Comparison of ENCODE assay signal across 24 mouse cellular contexts in genomic region chr1:93130242-93130983, GRCm38 (mm10). TPM values are rescaled to one million over a fixed set of nuclear protein-coding genes. Genes with fewer than 3 reads are reported as not detected.
DNase-seq lines count a peak whose midpoint lies in the region; ATAC-seq lines count a peak whose summit lies in the region.
"Had no signal": no experiment of that assay in that cellular context is flagged by ENCODE, and none has a peak within 500 bp of the region (broad histone marks: within the 10 kb centered on the region; RNA-seq: fewer than 3 reads in every experiment).

No protein-coding gene starts in this region.

- H3K9ac ChIP-seq in forebrain, embryonic 12.5 days: no peak overlapping the region
- H3K9ac ChIP-seq: forebrain, postnatal 0 days; hindbrain, embryonic 13.5 days; liver, embryonic 13.5 days had no signal

- 76% methylated on average over 10 of the region's 10 CpGs for WGBS in forebrain, embryonic 10.5 days
- WGBS in forebrain, embryonic 12.5 days: 74% methylated on average over 10 of the region's 10 CpGs

- H3K9me3 ChIP-seq in forebrain, embryonic 10.5 days: no peaks in the 10 kb centered on the region
- H3K9me3 ChIP-seq in forebrain, embryonic 12.5 days: no peaks in the 10 kb centered on the region
- H3K9me3 ChIP-seq: heart, embryonic 10.5 days; hindbrain, embryonic 13.5 days; liver, embryonic 13.5 days had no signal

- H3K4me2 ChIP-seq in forebrain, embryonic 12.5 days: no peak overlapping the region
- H3K4me2 ChIP-seq: hindbrain, embryonic 13.5 days; liver, embryonic 13.5 days had no signal

- ATAC-seq in forebrain, embryonic 12.5 days (ENCODE audit: low FRiP score): no peak
- ATAC-seq: forebrain, postnatal 0 days; midbrain, embryonic 16.5 days had no signal

- peaks cover 16% of the 10 kb centered on the region for H3K4me1 ChIP-seq in forebrain, embryonic 10.5 days
- H3K4me1 ChIP-seq in forebrain, embryonic 12.5 days: no peaks in the 10 kb centered on the region
- H3K4me1 ChIP-seq: hindbrain, embryonic 13.5 days; megakaryocyte, embryonic 14.5 days had no signal

- no peaks in the 10 kb centered on the region for H3K36me3 ChIP-seq in forebrain, embryonic 10.5 days (replicated peaks)
- no peaks in the 10 kb centered on the region for H3K36me3 ChIP-seq in forebrain, embryonic 12.5 days (replicated peaks)
- H3K36me3 ChIP-seq: heart, embryonic 10.5 days; hindbrain, embryonic 13.5 days; liver, embryonic 13.5 days had no signal

- DNase-seq in kidney, adult 11 months: peak; percentile 19
- DNase-seq in kidney, postnatal 10 days: no peak
- DNase-seq in urinary bladder, postnatal 14 days (ENCODE audit: low spot score): peak; percentile 35
- DNase-seq in urinary bladder, postnatal 4 days (ENCODE audit: low spot score in 2 of 2): no peak
- peak; percentile 64 for DNase-seq in lung, postnatal 14 days
- no peak for DNase-seq in forebrain, embryonic 10.5 days (ENCODE audit: extremely low spot score, low spot score)
- no peak for DNase-seq in layer of hippocampus, adult 18-20 months (ENCODE audit: low spot score in 2 of 2)
- DNase-seq: adrenal gland, adult 8-10 months; cerebellum, adult 18-20 months; forebrain, postnatal 0 days; gastrocnemius, postnatal 25 days; heart, postnatal 14 days; left cerebral cortex, postnatal 4 days; liver, embryonic 13.5 days; thymus, postnatal 4 days had no signal

- no peak overlapping the region for H3K4me3 ChIP-seq in forebrain, embryonic 10.5 days
- no peak overlapping the region for H3K4me3 ChIP-seq in forebrain, embryonic 12.5 days (replicated peaks)
- H3K4me3 ChIP-seq: heart, embryonic 10.5 days; hindbrain, embryonic 13.5 days; layer of hippocampus, adult 2 months; liver, embryonic 13.5 days; megakaryocyte, embryonic 14.5 days had no signal

- no peak overlapping the region for H3K27ac ChIP-seq in forebrain, embryonic 10.5 days
- no peak overlapping the region for H3K27ac ChIP-seq in forebrain, embryonic 12.5 days
- H3K27ac ChIP-seq: heart, embryonic 10.5 days; hindbrain, embryonic 13.5 days; layer of hippocampus, adult 2 months; liver, embryonic 13.5 days had no signal

- no peaks in the 10 kb centered on the region for H3K27me3 ChIP-seq in forebrain, embryonic 10.5 days (ENCODE audit: poor library complexity, severe bottlenecking)
- H3K27me3 ChIP-seq in forebrain, embryonic 12.5 days: no peaks in the 10 kb centered on the region
- H3K27me3 ChIP-seq: hindbrain, embryonic 13.5 days; liver, embryonic 13.5 days had no signal

RNA-seq across cellular contexts. Expression of gene Agxt, which starts 4.6 kb away (rescaled TPM):
- not detected in 2 replicates for polyA plus RNA-seq in forebrain, embryonic 10.5 days (2016; fragmentation: Nextera tagmentation; extraction: Ambion mirVana)
- polyA plus RNA-seq in forebrain, embryonic 12.5 days (2016; fragmentation: Nextera tagmentation; extraction: Ambion mirVana): not detected in 2 replicates
- not detected for total RNA-seq in layer of hippocampus, adult 18-20 months (2021)
- total RNA-seq: forebrain, postnatal 0 days; gastrocnemius, postnatal 25 days; heart, postnatal 14 days; layer of hippocampus, adult 2 months; left cerebral cortex, postnatal 4 days had no signal
- polyA plus RNA-seq: embryonic facial prominence, embryonic 11.5 days; forebrain, postnatal 0 days; hindbrain, embryonic 13.5 days; intestine, embryonic 14.5 days; midbrain, embryonic 16.5 days; spleen, adult 2 months had no signal

RNA-seq across cellular contexts. Expression of gene Kif1a, which starts 28.7 kb away (rescaled TPM):
- polyA plus RNA-seq in forebrain, embryonic 10.5 days (2016; fragmentation: Nextera tagmentation; extraction: Ambion mirVana): 41.4 and 41.5 TPM in 2 replicates
- polyA plus RNA-seq in forebrain, embryonic 12.5 days (2016; fragmentation: Nextera tagmentation; extraction: Ambion mirVana): 129 and 140 TPM in 2 replicates
- 100 to 1,000 TPM; 637 to 653 TPM for total RNA-seq in layer of hippocampus, adult 18-20 months (2021)

RNA-seq across cellular contexts. Expression of gene 2310007B03Rik, which starts 30.3 kb away (rescaled TPM):
- polyA plus RNA-seq in forebrain, embryonic 10.5 days (2016; fragmentation: Nextera tagmentation; extraction: Ambion mirVana): 0.92 and 1.0 TPM in 2 replicates
- 0.13 and 0.27 TPM in 2 replicates for polyA plus RNA-seq in forebrain, embryonic 12.5 days (2016; fragmentation: Nextera tagmentation; extraction: Ambion mirVana)
- not detected for total RNA-seq in layer of hippocampus, adult 18-20 months (2021)
- total RNA-seq: adrenal gland, adult 8-10 months; forebrain, postnatal 0 days; gastrocnemius, postnatal 25 days; heart, postnatal 14 days; layer of hippocampus, adult 2 months; left cerebral cortex, postnatal 4 days had no signal
- polyA plus RNA-seq: spleen, adult 2 months had no signal

RNA-seq across cellular contexts. Expression of gene Crocc2, which starts 38.1 kb away (rescaled TPM):
- polyA plus RNA-seq in forebrain, embryonic 10.5 days (2016; fragmentation: Nextera tagmentation; extraction: Ambion mirVana): 0.05 and 0.12 TPM in 2 replicates
- 0.10 and 0.14 TPM in 2 replicates for polyA plus RNA-seq in forebrain, embryonic 12.5 days (2016; fragmentation: Nextera tagmentation; extraction: Ambion mirVana)
- under 1 TPM; 0.20 to 0.42 TPM for total RNA-seq in layer of hippocampus, adult 18-20 months (2021)
- total RNA-seq: gastrocnemius, postnatal 25 days had no signal
- polyA plus RNA-seq: liver, embryonic 13.5 days had no signal

Comparison
In these comparisons a context has a peak if more than half of its experiments do, and no peak if none do; other contexts are left out.
1. DNase-seq: peak in kidney, adult 11 months (single experiment), urinary bladder, postnatal 14 days (single experiment) and lung, postnatal 14 days (single experiment); none in kidney, postnatal 10 days (single experiment), urinary bladder, postnatal 4 days (0 of 2), forebrain, embryonic 10.5 days (single experiment) and layer of hippocampus, adult 18-20 months (0 of 2).